Comparison of ENCODE assay signal across 16 mouse cellular contexts in the genomic region with DNA sequence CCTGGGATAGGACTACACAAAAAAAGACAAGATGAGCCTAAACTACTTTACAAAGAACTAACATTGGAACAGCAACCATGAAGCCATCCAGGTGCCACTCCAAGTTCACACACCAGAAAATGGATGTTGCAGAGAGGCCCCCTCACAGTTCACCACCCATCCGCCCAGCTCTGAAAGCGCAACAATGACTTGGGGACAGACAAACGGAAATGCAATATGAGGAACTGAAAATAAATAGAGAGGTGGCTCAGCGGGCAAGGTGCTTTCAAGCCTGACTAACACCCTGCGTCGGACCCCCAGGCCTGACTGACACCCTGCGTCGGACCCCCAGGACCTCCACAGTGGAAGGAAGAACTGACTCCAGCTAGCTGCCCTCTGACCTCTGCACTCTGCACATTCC.
DNase-seq lines count a peak whose midpoint lies in the region; ATAC-seq lines count a peak whose summit lies in the region.
"Had no signal": no experiment of that assay in that cellular context is flagged by ENCODE, and none has a peak within 500 bp of the region (broad histone marks: within the 10 kb centered on the region; RNA-seq: fewer than 3 reads in every experiment).

No protein-coding gene starts in this region.

- no peak for ATAC-seq in forebrain, embryonic 13.5 days
- no peak for ATAC-seq in hindbrain, embryonic 15.5 days (ENCODE audit: low FRiP score, low read depth)
- ATAC-seq in neural tube, embryonic 14.5 days (ENCODE audit: low read depth), result no peak

- no peaks in the 10 kb centered on the region for H3K27me3 ChIP-seq in forebrain, embryonic 10.5 days (ENCODE audit: poor library complexity, severe bottlenecking)
- no peaks in the 10 kb centered on the region for H3K27me3 ChIP-seq in forebrain, embryonic 13.5 days
- no peaks in the 10 kb centered on the region for H3K27me3 ChIP-seq in hindbrain, embryonic 15.5 days
- H3K27me3 ChIP-seq in neural tube, embryonic 14.5 days (ENCODE audit: control insufficient read depth, insufficient read depth, low read length), result no peaks in the 10 kb centered on the region

- no peak overlapping the region for H3K4me2 ChIP-seq in forebrain, embryonic 13.5 days
- no peak overlapping the region for H3K4me2 ChIP-seq in hindbrain, embryonic 15.5 days
- no peak overlapping the region for H3K4me2 ChIP-seq in neural tube, embryonic 14.5 days (ENCODE audit: low read depth, low read length)

- no peak overlapping the region for H3K9ac ChIP-seq in forebrain, embryonic 13.5 days
- no peak overlapping the region for H3K9ac ChIP-seq in hindbrain, embryonic 15.5 days
- no peak overlapping the region for H3K9ac ChIP-seq in neural tube, embryonic 14.5 days (replicated peaks; ENCODE audit: low read depth, low read length)

- no peak overlapping the region for H3K4me3 ChIP-seq in forebrain, embryonic 10.5 days
- no peak overlapping the region for H3K4me3 ChIP-seq in forebrain, embryonic 13.5 days
- H3K4me3 ChIP-seq in hindbrain, embryonic 15.5 days, result no peak overlapping the region
- H3K4me3 ChIP-seq in neural tube, embryonic 14.5 days (ENCODE audit: low read depth, low read length), result no peak overlapping the region

- H3K36me3 ChIP-seq in forebrain, embryonic 10.5 days (replicated peaks), result no peaks in the 10 kb centered on the region
- no peaks in the 10 kb centered on the region for H3K36me3 ChIP-seq in forebrain, embryonic 13.5 days (ENCODE audit: poor library complexity, severe bottlenecking)
- H3K36me3 ChIP-seq in hindbrain, embryonic 15.5 days, result no peaks in the 10 kb centered on the region
- H3K36me3 ChIP-seq in neural tube, embryonic 14.5 days (ENCODE audit: control insufficient read depth, insufficient read depth, low read length), result no peaks in the 10 kb centered on the region
- H3K36me3 ChIP-seq: G1E had no signal

- no peaks in the 10 kb centered on the region for H3K9me3 ChIP-seq in forebrain, embryonic 10.5 days
- H3K9me3 ChIP-seq in forebrain, embryonic 13.5 days (replicated peaks), result no peaks in the 10 kb centered on the region
- H3K9me3 ChIP-seq in hindbrain, embryonic 15.5 days, result no peaks in the 10 kb centered on the region
- H3K9me3 ChIP-seq in neural tube, embryonic 14.5 days (ENCODE audit: control insufficient read depth, low read length), result no peaks in the 10 kb centered on the region
- H3K9me3 ChIP-seq: G1E had no signal

- 59% methylated on average over 8 of the region's 8 CpGs for WGBS in forebrain, embryonic 10.5 days
- WGBS in forebrain, embryonic 13.5 days, result 59% methylated on average over 8 of the region's 8 CpGs
- 27% methylated on average over 8 of the region's 8 CpGs for WGBS in hindbrain, embryonic 15.5 days
- 39% methylated on average over 8 of the region's 8 CpGs for WGBS in neural tube, embryonic 14.5 days

- peaks cover 59% of the 10 kb centered on the region for H3K4me1 ChIP-seq in forebrain, embryonic 10.5 days
- H3K4me1 ChIP-seq in forebrain, embryonic 13.5 days, result peaks cover 18% of the 10 kb centered on the region; the same call in 1 of the 2 replicates
- peaks cover 20% of the 10 kb centered on the region for H3K4me1 ChIP-seq in hindbrain, embryonic 15.5 days (replicated peaks)
- peaks cover 4% of the 10 kb centered on the region for H3K4me1 ChIP-seq in neural tube, embryonic 14.5 days (ENCODE audit: control insufficient read depth, insufficient read depth, low read length)

- H3K27ac ChIP-seq in forebrain, embryonic 10.5 days, result peak overlapping the region; percentile 79
- no peak overlapping the region for H3K27ac ChIP-seq in forebrain, embryonic 13.5 days
- H3K27ac ChIP-seq in hindbrain, embryonic 15.5 days (replicated peaks), result peak overlapping the region; percentile 65
- peak overlapping the region; percentile 57; the same call in 1 of the 2 replicates for H3K27ac ChIP-seq in neural tube, embryonic 14.5 days (ENCODE audit: low read depth, low read length)

- no peak for DNase-seq in forebrain, embryonic 10.5 days (ENCODE audit: extremely low spot score, low spot score)
- peak; percentile 57 to 64 for DNase-seq in B cell, adult 2 months
- DNase-seq in ovary, postnatal 10 days (ENCODE audit: low spot score), result no peak
- no peak for DNase-seq in urinary bladder, postnatal 4 days (ENCODE audit: low spot score in 2 of 2)
- DNase-seq in right cerebral cortex, adult 18-20 months, result no peak
- DNase-seq: cerebellum, postnatal 14 days; heart, adult 18-20 months; heart, postnatal 14 days; kidney, postnatal 14 days; liver; lung, postnatal 10 days; right cerebral cortex, postnatal 14 days had no signal

Comparison
In these comparisons a context has a peak if more than half of its experiments do, and no peak if none do; other contexts are left out.
1. DNase-seq: peak in B cell, adult 2 months (2 of 2); none in forebrain, embryonic 10.5 days (single experiment), ovary, postnatal 10 days (single experiment), urinary bladder, postnatal 4 days (0 of 2) and right cerebral cortex, adult 18-20 months (single experiment).